ENCODE assay signal across 9 mouse cellular contexts in the genomic region with DNA sequence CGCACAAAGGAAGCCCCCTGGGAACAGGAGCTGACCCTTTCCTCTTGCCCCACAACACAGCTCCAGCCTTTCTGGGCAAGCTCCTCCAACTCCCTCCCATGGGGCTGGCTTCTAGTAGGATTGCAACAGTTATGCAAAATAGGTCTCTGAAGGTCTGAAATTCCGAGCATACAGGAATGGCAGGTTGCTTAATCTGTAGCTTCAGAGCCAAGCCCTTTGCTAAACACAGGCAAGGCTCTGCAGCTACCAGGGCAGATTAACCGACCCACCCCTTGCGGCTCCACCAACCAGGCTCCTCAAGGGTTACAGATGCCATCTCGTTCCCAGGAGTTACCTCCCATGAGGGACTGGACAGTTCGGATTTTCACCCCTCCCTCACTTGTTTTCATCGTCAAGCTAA.
DNase-seq lines count a peak whose midpoint lies in the region; ATAC-seq lines count a peak whose summit lies in the region.
"Had no signal": no experiment of that assay in that cellular context is flagged by ENCODE, and none has a peak within 500 bp of the region (broad histone marks: within the 10 kb centered on the region; RNA-seq: fewer than 3 reads in every experiment).

No protein-coding gene starts in this region.

- H3K9ac ChIP-seq in intestine, embryonic 14.5 days (ENCODE audit: low read length), result no peak overlapping the region
- H3K9ac ChIP-seq in lung, embryonic 16.5 days (ENCODE audit: low read length), result no peak overlapping the region

- peak; percentile 37; the same call in 1 of the 2 replicates for ATAC-seq in intestine, embryonic 14.5 days (replicated peaks; ENCODE audit: low FRiP score, low TSS enrichment, low read depth)
- peak; percentile 70 for ATAC-seq in lung, embryonic 16.5 days (ENCODE audit: low read depth)

- H3K36me3 ChIP-seq in intestine, embryonic 14.5 days (ENCODE audit: control insufficient read depth, insufficient read depth, low read length), result no peaks in the 10 kb centered on the region
- no peaks in the 10 kb centered on the region for H3K36me3 ChIP-seq in lung, embryonic 16.5 days (ENCODE audit: control insufficient read depth, insufficient read depth, low read length)

- H3K4me1 ChIP-seq in intestine, embryonic 14.5 days (replicated peaks; ENCODE audit: control insufficient read depth, insufficient read depth, low read length), result peaks cover 23% of the 10 kb centered on the region; the same call in 1 of the 2 replicates
- H3K4me1 ChIP-seq in lung, embryonic 16.5 days (replicated peaks; ENCODE audit: control insufficient read depth, insufficient read depth, low read length), result peaks cover 5% of the 10 kb centered on the region

- no peak overlapping the region for H3K27ac ChIP-seq in intestine, embryonic 14.5 days (ENCODE audit: low read depth)
- no peak overlapping the region for H3K27ac ChIP-seq in lung, embryonic 16.5 days (ENCODE audit: low read length)

- no peak overlapping the region for H3K4me3 ChIP-seq in intestine, embryonic 14.5 days (ENCODE audit: low read depth, low read length)
- no peak overlapping the region for H3K4me3 ChIP-seq in lung, embryonic 16.5 days (ENCODE audit: low read length)
- H3K4me3 ChIP-seq: myocyte had no signal

- no peaks in the 10 kb centered on the region for H3K9me3 ChIP-seq in intestine, embryonic 14.5 days (ENCODE audit: control insufficient read depth, low read length)
- no peaks in the 10 kb centered on the region for H3K9me3 ChIP-seq in lung, embryonic 16.5 days (ENCODE audit: control insufficient read depth, low read length)

- no peaks in the 10 kb centered on the region for H3K27me3 ChIP-seq in intestine, embryonic 14.5 days (replicated peaks; ENCODE audit: control insufficient read depth, insufficient read depth, low read length)
- no peaks in the 10 kb centered on the region for H3K27me3 ChIP-seq in lung, embryonic 16.5 days (ENCODE audit: control insufficient read depth, insufficient read depth, low read depth, low read length)

- 32% methylated on average over 7 of the region's 7 CpGs for WGBS in intestine, embryonic 14.5 days
- 25% methylated on average over 7 of the region's 7 CpGs for WGBS in lung, embryonic 16.5 days

- DNase-seq in urinary bladder, postnatal 36 days (ENCODE audit: low spot score in 2 of 2), result peak; percentile 53 to 77
- no peak for DNase-seq in urinary bladder, adult 2 months (ENCODE audit: low spot score)
- DNase-seq in gastrocnemius, postnatal 10 days, result peak; percentile 25
- DNase-seq in intestine, embryonic 14.5 days (ENCODE audit: low spot score), result peak; percentile 60
- peak; percentile 22 for DNase-seq in testis, postnatal 14 days (ENCODE audit: low spot score)
- DNase-seq in T-cell, adult 2 months (ENCODE audit: low spot score), result no peak
- DNase-seq in cerebellum, adult 11-12 months, result no peak

- no peak overlapping the region for H3K4me2 ChIP-seq in intestine, embryonic 14.5 days (ENCODE audit: low read length)
- H3K4me2 ChIP-seq in lung, embryonic 16.5 days (ENCODE audit: low read depth, low read length), result no peak overlapping the region

Comparison
In these comparisons a context has a peak if more than half of its experiments do, and no peak if none do; other contexts are left out.
1. DNase-seq: peak in urinary bladder, postnatal 36 days (2 of 2), gastrocnemius, postnatal 10 days (single experiment), intestine, embryonic 14.5 days (single experiment) and testis, postnatal 14 days (single experiment); none in urinary bladder, adult 2 months (single experiment), T-cell, adult 2 months (single experiment) and cerebellum, adult 11-12 months (single experiment).